Mouse (Mus musculus) cerebellum, adult 11 months (tissue): ENCODE measurements around the gene Cacna2d3.

Source experiments
- DNase-seq: peaks from one replicate; pipeline ENCODE4 v3.0.0; 2022

Cacna2d3 gene

DNA sequence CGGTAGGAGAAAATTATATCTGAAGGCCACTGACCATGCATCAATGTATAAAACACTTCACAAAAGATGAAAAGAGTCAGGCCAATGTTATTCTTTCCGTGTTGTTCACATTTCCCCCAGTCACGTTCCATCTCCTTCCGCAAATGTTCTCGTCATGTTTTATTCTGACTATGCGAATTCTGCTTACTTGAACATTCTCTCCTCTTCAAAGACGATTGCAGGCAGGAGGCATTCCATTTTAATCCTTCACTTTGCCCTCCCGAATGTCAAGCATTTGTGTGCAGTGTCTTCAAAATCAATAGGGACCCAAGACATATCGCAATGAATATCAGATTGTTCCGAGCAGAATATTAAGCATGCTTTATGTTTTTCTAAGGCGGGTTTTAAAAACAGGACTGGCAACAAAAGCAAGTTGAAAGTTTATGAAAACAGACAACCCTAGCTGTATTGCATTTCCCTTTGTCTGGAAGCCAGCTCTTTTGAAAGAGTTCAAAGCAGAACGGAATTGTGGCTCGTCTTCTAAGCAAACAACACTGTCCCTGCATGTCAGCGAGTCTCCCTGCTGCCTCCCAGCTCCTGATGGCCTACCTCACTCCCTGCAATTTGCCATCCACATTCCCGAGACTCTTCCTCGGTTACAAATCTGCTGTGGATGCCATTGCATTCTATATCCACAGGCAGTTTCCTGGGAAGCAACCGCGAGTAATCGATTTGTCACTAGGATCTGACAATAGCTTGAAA is 492.5 kb downstream of the Cacna2d3 start:
- DNase-seq = no peak

- DNase-seq = no peak
Observed at GRCm38 (mm10) chr14:29228471-29228870, 493.2 kb downstream of the Cacna2d3 start.

DNA sequence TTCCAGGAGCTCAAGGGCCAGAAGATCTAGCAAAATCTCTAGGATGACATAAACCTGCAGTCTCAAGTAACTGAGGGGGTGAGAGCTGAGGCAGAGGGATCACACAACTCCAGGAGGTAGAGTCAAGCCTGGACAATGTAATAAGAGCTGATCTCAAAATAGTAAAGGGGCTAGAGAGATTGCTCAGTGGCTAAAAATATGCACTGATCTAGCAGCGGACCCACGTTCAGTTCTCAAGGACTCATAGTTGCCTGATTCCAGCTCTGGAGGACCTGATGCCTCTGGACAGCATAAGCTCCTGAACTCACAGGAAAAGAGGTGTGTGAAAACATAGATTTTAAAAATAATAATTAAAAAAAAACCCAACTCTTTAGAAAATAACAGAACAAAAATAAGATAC is 493.7 kb downstream of the Cacna2d3 start:
- DNase-seq = no peak

DNA sequence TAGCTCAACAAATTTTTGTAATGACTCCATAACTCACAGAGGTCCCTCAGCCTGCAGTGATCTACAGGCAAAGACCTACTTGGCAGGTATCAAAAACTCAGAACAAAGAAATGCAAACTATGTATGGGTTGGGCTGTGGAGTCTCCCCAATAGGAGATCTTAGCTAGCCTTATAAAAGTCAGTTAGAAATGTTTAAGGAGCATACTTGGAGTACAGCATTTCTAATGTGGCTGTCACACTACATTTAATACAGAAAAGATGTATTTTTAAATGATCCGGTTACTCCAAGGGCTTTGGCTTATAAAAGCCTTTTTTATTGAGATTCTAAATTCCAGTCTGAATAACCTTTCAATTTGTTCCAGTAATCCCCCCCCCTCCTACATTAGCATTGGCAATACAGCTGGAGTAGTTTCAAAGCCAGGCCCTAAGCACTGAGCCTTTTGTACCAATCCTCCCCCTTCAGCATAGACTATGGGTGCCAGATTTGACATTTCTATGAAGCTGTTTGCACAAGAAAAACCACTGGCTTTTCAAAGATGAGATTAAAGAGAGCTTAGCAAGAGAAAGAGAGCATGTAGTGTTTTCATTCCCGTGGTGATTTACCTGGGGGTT is 495.8 kb downstream of the Cacna2d3 start:
- DNase-seq = no peak

GRCm38 (mm10) chr14:29223012-29223411 is 498.7 kb downstream of the Cacna2d3 start:
- peak; percentile 4 for DNase-seq

DNA sequence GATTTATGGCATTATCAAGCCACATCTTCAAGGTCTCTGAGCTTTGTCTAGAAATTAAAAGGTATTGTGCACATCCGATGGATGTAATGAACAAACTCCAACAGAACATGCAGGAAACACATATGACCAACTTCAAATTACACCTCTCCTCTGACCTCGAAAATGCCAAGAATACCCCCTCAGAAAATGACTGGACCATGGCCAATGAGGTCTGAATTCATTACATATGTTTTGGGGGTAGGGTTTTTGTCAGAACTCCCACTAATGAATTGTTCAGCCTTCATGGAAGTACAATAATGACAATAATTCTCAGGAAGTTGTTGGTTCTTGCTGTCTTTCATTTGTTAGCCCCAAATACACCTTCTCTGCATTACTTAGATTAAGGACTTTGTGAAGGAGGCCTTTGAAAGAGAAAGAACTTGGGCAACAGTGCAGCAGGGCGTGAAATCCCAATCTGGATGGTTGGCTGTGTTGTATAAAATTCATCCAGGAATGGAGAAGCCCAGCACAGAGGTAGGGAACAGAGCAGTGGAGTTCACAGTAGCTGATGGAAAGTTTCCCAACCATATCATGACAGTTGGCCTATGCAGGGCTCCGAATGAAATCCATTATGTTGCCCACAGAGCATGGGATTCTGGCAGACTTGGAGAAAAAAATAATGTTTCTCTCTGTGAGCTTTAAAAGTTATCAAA is 499.3 kb downstream of the Cacna2d3 start:
- DNase-seq = peak; percentile 61

- no peak for DNase-seq
Observed at GRCm38 (mm10) chr14:29216106-29216505, 505.6 kb downstream of the Cacna2d3 start.

GRCm38 (mm10) chr14:29204967-29205268 is 516.7 kb downstream of the Cacna2d3 start:
- DNase-seq = no peak

DNA sequence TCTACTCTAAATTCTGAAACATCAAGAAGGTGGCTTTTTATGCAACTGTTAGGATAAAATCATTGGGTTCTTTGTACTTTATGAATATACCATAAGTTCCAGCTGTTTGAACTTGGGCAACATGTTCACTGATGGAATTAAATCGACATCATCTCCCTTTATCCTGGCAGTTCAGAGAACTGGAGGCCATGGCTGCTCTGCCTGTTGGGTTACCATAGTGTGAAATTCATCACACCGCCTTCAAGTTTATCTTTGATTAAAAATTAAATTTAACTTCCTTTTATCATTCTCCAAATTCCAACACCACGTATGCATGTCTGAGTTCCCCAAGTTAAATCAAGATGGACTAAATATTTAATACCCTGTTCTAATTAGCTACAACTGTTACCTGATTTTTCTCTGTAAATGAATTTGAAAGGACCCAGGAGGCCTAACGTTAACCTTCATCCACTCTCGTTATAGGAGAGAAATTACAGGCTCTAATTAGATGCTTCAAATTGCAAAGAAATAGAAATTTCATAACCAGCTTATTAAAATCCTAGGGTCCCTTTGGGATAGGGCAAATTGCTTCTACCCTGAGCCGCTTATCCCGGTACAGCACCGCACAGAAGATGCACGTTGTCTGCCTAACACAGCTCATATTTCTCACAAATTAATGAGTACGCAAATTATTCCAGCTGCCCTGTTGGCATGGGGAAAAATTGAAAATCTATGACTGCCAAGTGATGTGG is 517.3 kb downstream of the Cacna2d3 start:
- no peak for DNase-seq

DNA sequence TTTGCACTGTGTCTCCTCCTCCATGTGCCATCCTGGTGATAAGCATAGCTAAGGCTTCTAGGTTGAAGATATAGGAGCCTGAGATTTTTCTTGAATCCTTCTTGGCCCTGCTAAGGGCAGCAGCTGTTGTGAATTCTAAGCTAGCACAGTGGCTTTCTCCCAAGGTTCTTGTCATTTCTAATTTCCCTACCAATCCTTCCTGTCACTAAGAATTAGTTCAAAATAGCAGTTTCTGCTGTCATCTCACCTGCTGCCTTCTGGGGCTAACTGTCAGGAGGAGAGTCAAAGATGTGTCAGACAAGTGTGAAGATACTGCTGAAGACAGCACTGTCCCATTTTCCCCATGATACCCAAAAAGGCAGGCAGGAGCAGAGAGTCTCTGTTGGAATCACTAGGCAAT is 525.5 kb downstream of the Cacna2d3 start:
- DNase-seq = no peak

GRCm38 (mm10) chr14:29191426-29191825 is 530.2 kb downstream of the Cacna2d3 start:
- DNase-seq = no peak

DNA sequence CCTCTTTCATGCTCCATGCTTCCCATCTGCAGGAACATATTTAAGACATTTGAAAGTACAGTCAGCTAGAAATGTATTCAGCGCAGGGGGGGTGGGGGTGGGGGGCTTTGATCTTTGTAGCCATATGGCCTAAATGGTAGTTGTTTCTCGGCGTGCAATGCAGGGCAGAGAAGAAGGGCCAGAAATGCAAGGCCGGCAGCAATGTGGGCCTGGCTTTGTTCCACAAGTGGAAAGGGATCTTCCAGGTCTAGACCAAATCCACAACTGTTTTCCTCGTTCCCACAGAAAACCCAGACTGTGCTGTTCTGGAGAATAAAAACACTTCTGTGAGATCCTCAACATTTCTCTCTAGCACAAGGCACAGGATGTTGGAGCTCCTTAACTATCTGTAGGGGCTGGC is 537.9 kb downstream of the Cacna2d3 start:
- no peak for DNase-seq

DNA sequence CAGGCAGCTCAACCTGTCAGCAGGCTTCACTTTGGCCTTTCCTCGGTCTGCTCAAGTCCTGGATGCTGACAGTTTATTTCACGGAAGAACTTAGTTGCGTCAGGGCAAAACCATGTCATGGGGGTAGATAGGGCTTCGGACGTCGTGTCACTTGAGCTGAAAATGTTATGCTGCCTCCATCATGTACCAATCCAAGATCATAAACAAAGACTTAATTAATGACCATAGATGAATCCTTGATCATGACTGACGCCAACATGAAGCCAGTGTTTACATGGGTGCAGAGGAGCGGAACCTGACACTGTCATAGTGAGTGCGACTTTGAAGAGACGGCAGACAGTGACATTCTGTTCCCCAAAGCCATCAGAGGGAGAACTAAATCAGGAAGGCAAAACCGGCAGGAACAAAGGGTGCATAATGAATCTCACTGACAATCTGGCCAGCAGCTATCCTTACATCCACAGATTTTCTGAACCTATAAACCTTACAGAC is 542.2 kb downstream of the Cacna2d3 start:
- DNase-seq = no peak

- no peak for DNase-seq
Observed at GRCm38 (mm10) chr14:29178695-29179396, 542.8 kb downstream of the Cacna2d3 start.

DNA sequence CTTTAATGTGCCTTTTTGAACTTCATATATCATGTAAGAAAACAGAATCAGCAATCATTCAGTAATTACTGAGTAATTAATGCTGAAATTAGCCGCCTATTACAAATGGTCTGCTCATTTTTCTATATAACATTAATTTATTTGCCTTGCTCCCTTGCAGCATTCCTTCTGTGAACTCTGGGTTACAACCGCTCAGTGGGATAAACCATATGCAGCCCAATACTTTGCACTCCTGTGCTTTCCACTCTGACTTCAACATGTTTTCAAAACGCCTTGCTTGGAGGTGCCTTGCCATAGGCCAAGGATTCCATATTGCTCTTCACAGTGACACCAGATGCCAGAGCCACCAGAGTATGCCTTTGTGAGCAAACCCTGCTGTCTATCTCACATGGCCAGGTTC is 546.9 kb downstream of the Cacna2d3 start:
- DNase-seq = no peak

DNA sequence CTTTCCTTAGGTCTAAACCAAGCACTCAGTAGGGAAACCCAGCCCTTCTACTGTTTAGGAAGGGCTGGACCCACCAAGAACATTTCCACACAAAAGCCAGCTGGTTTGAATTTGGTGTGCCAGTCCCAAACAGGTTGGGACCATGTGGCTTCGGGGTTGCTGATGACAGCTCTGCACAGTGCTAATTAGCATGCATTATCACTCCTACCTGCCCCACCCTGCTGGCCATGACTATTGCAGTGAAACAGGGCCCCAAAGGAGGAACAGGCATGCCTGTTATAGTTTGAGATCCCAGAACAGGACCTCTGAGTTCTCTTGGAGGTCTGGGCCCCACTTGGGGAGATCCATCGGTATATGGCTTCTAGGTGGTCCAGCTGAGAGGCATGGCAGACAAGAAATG is 549.5 kb downstream of the Cacna2d3 start:
- no peak for DNase-seq

GRCm38 (mm10) chr14:29164653-29165030 is 557.0 kb downstream of the Cacna2d3 start:
- DNase-seq = no peak

GRCm38 (mm10) chr14:29163998-29164652 is 557.5 kb downstream of the Cacna2d3 start:
- no peak for DNase-seq

GRCm38 (mm10) chr14:29159803-29160202 is 561.9 kb downstream of the Cacna2d3 start:
- no peak for DNase-seq

- no peak for DNase-seq
Observed at GRCm38 (mm10) chr14:29157096-29157495, 564.6 kb downstream of the Cacna2d3 start.

DNA sequence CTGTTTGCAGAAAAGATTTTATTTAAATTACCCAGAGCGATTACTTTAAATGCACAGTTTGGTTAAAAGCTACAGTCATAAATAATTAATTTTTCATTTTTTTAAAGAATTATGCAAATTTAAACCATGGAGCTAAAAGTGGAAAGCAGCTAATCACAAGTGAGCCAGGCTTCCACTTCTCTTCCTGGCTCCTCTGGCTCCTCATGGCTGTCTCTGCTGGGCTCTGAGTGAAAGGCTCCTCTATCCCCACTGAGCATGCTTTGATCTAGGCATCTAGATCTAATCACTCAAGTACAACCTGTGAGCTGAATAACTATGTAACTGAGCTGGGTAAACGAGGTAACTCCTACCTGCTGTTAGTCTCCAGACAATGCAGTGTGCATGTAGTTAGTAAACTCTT is 577.5 kb downstream of the Cacna2d3 start:
- no peak for DNase-seq

GRCm38 (mm10) chr14:29137614-29138013 is 584.0 kb downstream of the Cacna2d3 start:
- DNase-seq = no peak
